Mouse (Mus musculus) embryonic fibroblast, embryonic 13.5 days (primary cell): ENCODE measurements at regions not wholly inside any gene's neighbourhood (a gene's known extent, or its start where the extent isn't known, plus 50 kb on each side); places are given as distances from the start of the nearest gene placed in this dataset.

Source experiments
- H3K27ac ChIP-seq: 2 replicates; pipeline ENCODE4 v1.5.1; 2012; ENCODE audit warnings: low read length, control low read depth, inconsistent platforms; ENCODE audit not compliant: insufficient read depth
- H3K4me1 ChIP-seq: 2 replicates; pipeline ENCODE4 v1.6.1; 2011; ENCODE audit warnings: low read length; ENCODE audit not compliant: control insufficient read depth, insufficient read depth
- H3K4me3 ChIP-seq: 2 replicates; pipeline ENCODE4 v1.5.1; 2011; ENCODE audit warnings: mild to moderate bottlenecking, control low read depth, low read length; ENCODE audit not compliant: insufficient read depth
- CTCF ChIP-seq: IDR thresholded peaks from 2 replicates; pipeline ENCODE4 v1.5.1; 2011; ENCODE audit warnings: mild to moderate bottlenecking, control low read depth, low read length, moderate library complexity, borderline replicate concordance; ENCODE audit not compliant: insufficient read depth
- POLR2A ChIP-seq: IDR thresholded peaks from 2 replicates; pipeline ENCODE4 v1.6.1; 2011; ENCODE audit warnings: low read depth, mild to moderate bottlenecking, control low read depth, low read length, moderate library complexity

GRCm38 (mm10) chr12:118784643-118785042, 61.5 kb upstream of the Sp8 start:
- TF ChIP-seq CTCF (no peak), POLR2A (no peak)
- H3K4me1 ChIP-seq = no peaks in the 10 kb centered on the region
- no peak overlapping the region for H3K4me3 ChIP-seq
- H3K27ac ChIP-seq = no peak overlapping the region

GRCm38 (mm10) chr12:118781978-118782377, 64.2 kb upstream of the Sp8 start:
- H3K4me1 ChIP-seq = no peaks in the 10 kb centered on the region
- TF ChIP-seq POLR2A (no peak), CTCF (no peak)
- H3K4me3 ChIP-seq = no peak overlapping the region
- H3K27ac ChIP-seq = no peak overlapping the region

- TF ChIP-seq POLR2A (no peak), CTCF (no peak)
- H3K27ac ChIP-seq = no peak overlapping the region
- H3K4me1 ChIP-seq = peaks cover 2% of the 10 kb centered on the region; the same call in 1 of the 2 replicates
Measured at GRCm38 (mm10) chr12:118775463-118776064, 70.6 kb upstream of the Sp8 start.

GRCm38 (mm10) chr12:118772790-118773189, 73.3 kb upstream of the Sp8 start:
- Histone ChIP-seq H3K4me1 (peaks cover 2% of the 10 kb centered on the region; the same call in 1 of the 2 replicates), H3K4me3 (no peak overlapping the region), H3K27ac (no peak overlapping the region)
- TF ChIP-seq CTCF (no peak), POLR2A (no peak)

More at GRCm38 (mm10) chr12:118775463-118776064, 70.6 kb upstream of the Sp8 start:
- H3K4me3 ChIP-seq = no peak overlapping the region

DNA sequence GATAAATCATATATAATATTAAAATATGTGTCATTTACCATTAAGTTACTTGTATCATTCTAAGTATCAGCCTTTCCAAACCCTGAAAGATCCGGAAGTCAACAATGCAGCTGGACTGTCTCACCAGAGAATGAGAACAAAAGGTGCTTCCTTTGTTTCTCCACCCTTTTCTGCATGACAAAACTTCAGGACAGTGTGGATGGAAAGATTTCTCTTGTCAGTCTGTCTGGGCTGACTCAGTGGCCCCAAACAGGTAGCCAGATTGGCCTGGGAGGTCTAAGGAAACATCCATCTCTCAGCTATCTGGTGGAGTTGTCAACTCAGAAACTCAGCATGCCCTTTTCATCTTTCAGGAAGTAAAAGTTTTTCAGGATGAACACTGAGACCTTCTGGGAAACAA, 79.7 kb upstream of the Sp8 start:
- H3K4me3 ChIP-seq = no peak overlapping the region
- H3K27ac ChIP-seq = no peak overlapping the region
- no peaks in the 10 kb centered on the region for H3K4me1 ChIP-seq
- no peak for TF ChIP-seq POLR2A
- no peak for TF ChIP-seq CTCF

- Histone ChIP-seq H3K4me1 (no peaks in the 10 kb centered on the region), H3K27ac (no peak overlapping the region), H3K4me3 (no peak overlapping the region)
- TF ChIP-seq POLR2A = no peak
Measured at GRCm38 (mm10) chr12:118754076-118754475, 92.1 kb upstream of the Sp8 start.

GRCm38 (mm10) chr12:118739103-118739502, 107.0 kb upstream of the Sp8 start:
- TF ChIP-seq POLR2A (no peak), CTCF (no peak)
- Histone ChIP-seq H3K27ac (no peak overlapping the region), H3K4me3 (no peak overlapping the region), H3K4me1 (no peaks in the 10 kb centered on the region)

- H3K4me1 ChIP-seq = no peaks in the 10 kb centered on the region
- TF ChIP-seq CTCF (no peak), POLR2A (no peak)
- no peak overlapping the region for H3K4me3 ChIP-seq
- no peak overlapping the region for H3K27ac ChIP-seq
Measured at GRCm38 (mm10) chr12:118725891-118726290, 120.2 kb upstream of the Sp8 start.

GRCm38 (mm10) chr12:118719878-118720573, 126.1 kb upstream of the Sp8 start:
- TF ChIP-seq CTCF = no peak
- no peak for TF ChIP-seq POLR2A
- Histone ChIP-seq H3K4me1 (no peaks in the 10 kb centered on the region), H3K27ac (no peak overlapping the region), H3K4me3 (no peak overlapping the region)

DNA sequence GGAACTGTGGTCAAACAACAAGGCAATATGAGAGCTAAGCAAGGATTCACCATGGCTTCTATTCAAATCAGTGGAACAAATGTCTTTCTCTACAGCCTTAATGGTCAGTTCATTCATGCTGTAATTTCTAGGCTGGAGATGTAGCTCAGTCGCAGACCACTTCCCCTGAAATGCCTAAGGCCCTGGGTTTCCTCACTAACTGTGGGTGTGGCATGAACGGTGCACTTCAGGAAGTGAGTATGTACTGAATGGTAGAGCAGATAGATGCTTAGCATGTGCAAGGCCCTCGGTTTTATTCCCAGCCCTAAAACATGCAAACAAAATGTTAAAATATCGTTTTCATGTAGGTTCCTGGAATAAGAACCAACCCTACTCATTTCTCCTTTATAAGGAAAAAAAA, 129.3 kb upstream of the Sp8 start:
- H3K4me1 ChIP-seq = no peaks in the 10 kb centered on the region
- H3K27ac ChIP-seq = no peak overlapping the region
- TF ChIP-seq POLR2A (no peak), CTCF (no peak)
- H3K4me3 ChIP-seq = no peak overlapping the region

DNA sequence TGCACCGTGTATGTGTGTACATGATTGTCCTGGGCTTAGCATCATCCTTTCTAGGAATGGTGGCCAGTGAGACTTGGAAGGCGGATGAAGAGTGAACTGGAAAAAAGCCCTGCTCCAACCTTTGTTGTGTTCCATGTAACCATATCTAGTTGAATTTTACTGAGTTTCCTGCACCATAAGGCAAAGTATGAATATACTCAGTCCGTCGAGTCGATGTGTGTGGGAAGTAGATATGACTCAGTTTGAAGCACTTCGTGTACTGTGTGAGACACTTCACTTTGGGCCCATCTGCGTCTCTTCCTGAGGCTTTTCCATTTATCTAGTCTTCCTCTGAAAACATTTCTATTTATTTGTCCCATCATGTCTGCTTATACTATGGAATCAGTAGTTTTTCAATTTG, 139.5 kb upstream of the Sp8 start:
- Histone ChIP-seq H3K4me1 (peaks cover 8% of the 10 kb centered on the region), H3K4me3 (no peak overlapping the region), H3K27ac (no peak overlapping the region)
- TF ChIP-seq POLR2A (no peak), CTCF (no peak)
